Mouse (Mus musculus): Measurements from ENCODE around the gene Ier5l. TPM values are rescaled to one million over a fixed set of nuclear protein-coding genes. Genes with fewer than 3 reads are reported as not detected.

The Ier5l gene
- total RNA-seq, 1 experiment: 17.7 TPM

- TF ChIP-seq CHD2 (IDR thresholded peaks at IDR 0.05; ENCODE audit: low read depth, low read length): no peak
- TF ChIP-seq HCFC1 (IDR thresholded peaks at IDR 0.05; ENCODE audit: borderline replicate concordance, insufficient read depth, low read length): no peak
- TF ChIP-seq MAFK (IDR thresholded peaks at IDR 0.05; ENCODE audit: insufficient read depth, low read depth, low read length): no peak
- TF ChIP-seq ZNF384 (IDR thresholded peaks at IDR 0.05; ENCODE audit: low read depth, low read length): no peak
- TF ChIP-seq ZC3H11A (IDR thresholded peaks at IDR 0.05; ENCODE audit: borderline replicate concordance, low read depth, low read length): no peak
- Histone ChIP-seq H3K9me3 (ENCODE audit: control insufficient read depth, insufficient read depth, low read depth, low read length) (no peaks in the 10 kb centered on the region), H3K27ac (ENCODE audit: insufficient read depth, low read depth, low read length, poor library complexity, severe bottlenecking) (no peak overlapping the region), H3K4me3 (ENCODE audit: insufficient read depth in 1 of 2, low read depth in 1 of 2, low read length in 2 of 2, poor library complexity in 1 of 2, severe bottlenecking in 1 of 2) (no peak overlapping the region), H3K9ac (ENCODE audit: insufficient read depth, low read depth, low read length, poor library complexity, severe bottlenecking) (no peak overlapping the region), H3K4me1 (ENCODE audit: control insufficient read depth in 2 of 2, insufficient read depth in 2 of 2, low read length in 2 of 2, poor library complexity in 1 of 2) (peaks cover 0 to 7% of the 10 kb centered on the region in 2 experiments; a peak in 1 of 4 replicates), H3K36me3 (ENCODE audit: control insufficient read depth, insufficient read depth, low read length, poor library complexity, severe bottlenecking) (peaks cover 2% of the 10 kb centered on the region; the same call in 1 of the 2 replicates)
- DNase-seq (ENCODE audit: low read depth, low spot score): no peak
- in situ Hi-C loops (cut with MboI; ENCODE audit: low sequenced_read_pairs in 2 of 2, unreplicated experiment in 2 of 2): no loop called here
Observed at GRCm38 (mm10) chr2:30490384-30490783, 16.4 kb upstream of the Ier5l start.

GRCm38 (mm10) chr2:30487597-30487996, 13.6 kb upstream of the Ier5l start:
- no peaks in the 10 kb centered on the region for H3K9me3 ChIP-seq (ENCODE audit: control insufficient read depth, insufficient read depth, low read depth, low read length)
- H3K4me3 ChIP-seq (ENCODE audit: insufficient read depth in 1 of 2, low read depth in 1 of 2, low read length in 2 of 2, poor library complexity in 1 of 2, severe bottlenecking in 1 of 2): no peak overlapping the region
- H3K36me3 ChIP-seq (ENCODE audit: control insufficient read depth, insufficient read depth, low read length, poor library complexity, severe bottlenecking): peaks cover 2% of the 10 kb centered on the region; the same call in 1 of the 2 replicates
- TF ChIP-seq CHD2 (IDR thresholded peaks at IDR 0.05; ENCODE audit: low read depth, low read length) (no peak), ZC3H11A (IDR thresholded peaks at IDR 0.05; ENCODE audit: borderline replicate concordance, low read depth, low read length) (no peak), MAFK (IDR thresholded peaks at IDR 0.05; ENCODE audit: insufficient read depth, low read depth, low read length) (no peak)
- no peak for DNase-seq (ENCODE audit: low read depth, low spot score)
- in situ Hi-C loops (cut with MboI; ENCODE audit: low sequenced_read_pairs in 2 of 2, unreplicated experiment in 2 of 2): no loop called here
- H3K4me1 ChIP-seq (ENCODE audit: control insufficient read depth in 2 of 2, insufficient read depth in 2 of 2, low read length in 2 of 2, poor library complexity in 1 of 2): peaks cover under 1 to 7% of the 10 kb centered on the region in 2 experiments; a peak in 2 of 4 replicates
- no peak overlapping the region for H3K9ac ChIP-seq (ENCODE audit: insufficient read depth, low read depth, low read length, poor library complexity, severe bottlenecking)
- H3K27ac ChIP-seq (ENCODE audit: insufficient read depth, low read depth, low read length, poor library complexity, severe bottlenecking): no peak overlapping the region

GRCm38 (mm10) chr2:30478526-30478925, 4.5 kb upstream of the Ier5l start:
- no peak for TF ChIP-seq HCFC1 (IDR thresholded peaks at IDR 0.05; ENCODE audit: borderline replicate concordance, insufficient read depth, low read length)
- no peak for TF ChIP-seq MAFK (IDR thresholded peaks at IDR 0.05; ENCODE audit: insufficient read depth, low read depth, low read length)
- no peak for TF ChIP-seq ZNF384 (IDR thresholded peaks at IDR 0.05; ENCODE audit: low read depth, low read length)
- TF ChIP-seq ZC3H11A (IDR thresholded peaks at IDR 0.05; ENCODE audit: borderline replicate concordance, low read depth, low read length): no peak
- no peak for TF ChIP-seq CHD2 (IDR thresholded peaks at IDR 0.05; ENCODE audit: low read depth, low read length)
- no peak for DNase-seq (ENCODE audit: low read depth, low spot score)
- Histone ChIP-seq H3K4me1 (ENCODE audit: control insufficient read depth in 2 of 2, insufficient read depth in 2 of 2, low read length in 2 of 2, poor library complexity in 1 of 2) (peaks cover 2 to 27% of the 10 kb centered on the region in 2 experiments; a peak in 3 of 4 replicates), H3K4me3 (ENCODE audit: insufficient read depth in 1 of 2, low read depth in 1 of 2, low read length in 2 of 2, poor library complexity in 1 of 2, severe bottlenecking in 1 of 2) (no peak overlapping the region), H3K9me3 (ENCODE audit: control insufficient read depth, insufficient read depth, low read depth, low read length) (no peaks in the 10 kb centered on the region), H3K9ac (ENCODE audit: insufficient read depth, low read depth, low read length, poor library complexity, severe bottlenecking) (no peak overlapping the region), H3K27ac (ENCODE audit: insufficient read depth, low read depth, low read length, poor library complexity, severe bottlenecking) (no peak overlapping the region), H3K36me3 (ENCODE audit: control insufficient read depth, insufficient read depth, low read length, poor library complexity, severe bottlenecking) (peaks cover 5% of the 10 kb centered on the region; the same call in 1 of the 2 replicates)
- in situ Hi-C loops (cut with MboI; ENCODE audit: low sequenced_read_pairs in 2 of 2, unreplicated experiment in 2 of 2): no loop called here

- no peak for TF ChIP-seq ZC3H11A (IDR thresholded peaks at IDR 0.05; ENCODE audit: borderline replicate concordance, low read depth, low read length)
- TF ChIP-seq MAFK (IDR thresholded peaks at IDR 0.05; ENCODE audit: insufficient read depth, low read depth, low read length): no peak
- no peak for TF ChIP-seq ZNF384 (IDR thresholded peaks at IDR 0.05; ENCODE audit: low read depth, low read length)
- TF ChIP-seq HCFC1 (IDR thresholded peaks at IDR 0.05; ENCODE audit: borderline replicate concordance, insufficient read depth, low read length): no peak
- no peak for TF ChIP-seq CHD2 (IDR thresholded peaks at IDR 0.05; ENCODE audit: low read depth, low read length)
- in situ Hi-C loops (cut with MboI; ENCODE audit: low sequenced_read_pairs in 2 of 2, unreplicated experiment in 2 of 2): no loop called here
- no peak for DNase-seq (ENCODE audit: low read depth, low spot score)
- H3K9ac ChIP-seq (ENCODE audit: insufficient read depth, low read depth, low read length, poor library complexity, severe bottlenecking): no peak overlapping the region
- peaks cover 2% of the 10 kb centered on the region; the same call in 1 of the 2 replicates for H3K36me3 ChIP-seq (ENCODE audit: control insufficient read depth, insufficient read depth, low read length, poor library complexity, severe bottlenecking)
- no peak overlapping the region for H3K27ac ChIP-seq (ENCODE audit: insufficient read depth, low read depth, low read length, poor library complexity, severe bottlenecking)
- H3K9me3 ChIP-seq (ENCODE audit: control insufficient read depth, insufficient read depth, low read depth, low read length): no peaks in the 10 kb centered on the region
- H3K4me1 ChIP-seq (ENCODE audit: control insufficient read depth in 2 of 2, insufficient read depth in 2 of 2, low read length in 2 of 2, poor library complexity in 1 of 2): peaks cover 0 to 13% of the 10 kb centered on the region in 2 experiments; a peak in 2 of 4 replicates
- H3K4me3 ChIP-seq (ENCODE audit: insufficient read depth in 1 of 2, low read depth in 1 of 2, low read length in 2 of 2, poor library complexity in 1 of 2, severe bottlenecking in 1 of 2): no peak overlapping the region
Observed at GRCm38 (mm10) chr2:30476241-30476640, 2.2 kb upstream of the Ier5l start.

Data from ES-E14 (cell line).